Mouse (Mus musculus) CH12.LX (cell line): Measurements from ENCODE around the gene E2f7. TPM values are rescaled to one million over a fixed set of nuclear protein-coding genes. Genes with fewer than 3 reads are reported as not detected.

ENCODE experiments used
- DNase-seq: peaks from one replicate; pipeline ENCODE4 v3.0.0-alpha.2; 2013; ENCODE audit errors: extremely low read depth
- H3K27ac ChIP-seq: 2 replicates; pipeline ENCODE4 v1.5.1; 2012; ENCODE audit warnings: low read depth, mild to moderate bottlenecking, control low read depth, moderate library complexity; ENCODE audit not compliant: insufficient read depth
- H3K27me3 ChIP-seq: replicated peaks from 2 replicates; pipeline ENCODE3; 2012; ENCODE audit warnings: inconsistent platforms
- H3K36me3 ChIP-seq, 2 experiments: replicated peaks in 1 of 2; 2 replicates each; pipeline versions ENCODE3 to v1.6.1; 2012; ENCODE audit warnings: inconsistent platforms in 1 of 2, low read length in 1 of 2, mild to moderate bottlenecking in 1 of 2, mixed read lengths in 1 of 2, moderate library complexity in 1 of 2; ENCODE audit not compliant: control insufficient read depth in 1 of 2, insufficient read depth in 1 of 2
- H3K4me1 ChIP-seq, 2 experiments: 2 replicates each; pipeline ENCODE4 v1.6.1; 2012; ENCODE audit warnings: inconsistent platforms in 1 of 2, moderate library complexity in 1 of 2; ENCODE audit not compliant: insufficient read depth in 2 of 2, control insufficient read depth in 1 of 2
- H3K4me2 ChIP-seq: 2 replicates; pipeline ENCODE4 v1.6.1; 2012; ENCODE audit warnings: low read depth, mild to moderate bottlenecking, control low read depth; ENCODE audit not compliant: poor library complexity, insufficient read depth, severe bottlenecking
- H3K4me3 ChIP-seq, 3 experiments: fragments of 150-350 bp in 1 of 3; sonication (generic) in 1 of 3; replicated peaks in 1 of 3; 2 replicates each; pipeline versions ENCODE3 to v1.5.1; 2011 to 2012; ENCODE audit warnings: low read depth in 2 of 3, low read length in 2 of 3, mild to moderate bottlenecking in 2 of 3, moderate library complexity in 2 of 3, control low read depth in 1 of 3, improper control_type of control experiment in 1 of 3, inconsistent platforms in 1 of 3, mixed read lengths in 1 of 3; ENCODE audit not compliant: poor library complexity in 1 of 3
- H3K79me2 ChIP-seq: replicated peaks from 2 replicates; pipeline ENCODE4 v1.6.1; 2012; ENCODE audit warnings: mild to moderate bottlenecking, moderate library complexity; ENCODE audit not compliant: control insufficient read depth, poor library complexity, insufficient read depth, severe bottlenecking; ENCODE audit errors: extremely low read depth
- H3K9ac ChIP-seq: 2 replicates; pipeline ENCODE4 v1.6.1; 2012; ENCODE audit warnings: low read depth, mild to moderate bottlenecking, control low read depth, moderate library complexity; ENCODE audit not compliant: insufficient read depth
- H3K9me3 ChIP-seq: replicated peaks from 2 replicates; pipeline ENCODE3; 2012; ENCODE audit warnings: low read length, inconsistent platforms, mixed read lengths
- BHLHE40 ChIP-seq: IDR thresholded peaks from 2 replicates; pipeline ENCODE4 v1.6.1; 2011; ENCODE audit warnings: mild to moderate bottlenecking, low read depth, low read length, improper control_type of control experiment
- CHD1 ChIP-seq: IDR thresholded peaks from 2 replicates; pipeline ENCODE4 v1.6.1; 2012; ENCODE audit warnings: low read depth, low read length, improper control_type of control experiment, inconsistent platforms
- CHD2 ChIP-seq: IDR thresholded peaks from 2 replicates; pipeline ENCODE4 v1.6.1; 2011; ENCODE audit warnings: low read length, improper control_type of control experiment
- CTCF ChIP-seq, 2 experiments: IDR thresholded peaks in 1 of 2; conservative IDR thresholded peaks in 1 of 2; 2 replicates each; pipeline ENCODE4 v1.5.1; 2011 to 2012; ENCODE audit warnings: low read depth in 2 of 2, low read length in 2 of 2, improper control_type of control experiment in 1 of 2, inconsistent platforms in 1 of 2, mild to moderate bottlenecking in 1 of 2, moderate library complexity in 1 of 2
- GABPA ChIP-seq: IDR thresholded peaks from 2 replicates; pipeline ENCODE4 v1.6.1; 2012; ENCODE audit warnings: low read depth, low read length, improper control_type of control experiment, inconsistent platforms; ENCODE audit not compliant: insufficient replicate concordance
- MAFK ChIP-seq: IDR thresholded peaks from 2 replicates; pipeline ENCODE4 v1.6.1; 2011; ENCODE audit warnings: low read length, improper control_type of control experiment; ENCODE audit not compliant: insufficient replicate concordance
- MAX ChIP-seq: IDR thresholded peaks from 2 replicates; pipeline ENCODE4 v1.6.1; 2011; ENCODE audit warnings: low read length, improper control_type of control experiment
- NELFE ChIP-seq: IDR thresholded peaks from 2 replicates; pipeline ENCODE4 v1.6.1; 2011; ENCODE audit warnings: low read depth, low read length, improper control_type of control experiment
- RAD21 ChIP-seq: IDR thresholded peaks from 2 replicates; pipeline ENCODE4 v1.6.1; 2011; ENCODE audit warnings: low read depth, mild to moderate bottlenecking, low read length, improper control_type of control experiment, moderate library complexity
- RCOR1 ChIP-seq: conservative IDR thresholded peaks from 2 replicates; pipeline ENCODE4 v1.6.1; 2012; ENCODE audit warnings: low read depth, mild to moderate bottlenecking, inconsistent platforms, low read length, improper control_type of control experiment
- SIN3A ChIP-seq: IDR thresholded peaks from 2 replicates; pipeline ENCODE4 v1.6.1; 2012; ENCODE audit warnings: low read length, improper control_type of control experiment, inconsistent platforms
- SMC3 ChIP-seq: IDR thresholded peaks from 2 replicates; pipeline ENCODE4 v1.6.1; 2011; ENCODE audit warnings: low read depth, low read length, improper control_type of control experiment
- TCF12 ChIP-seq: IDR thresholded peaks from 2 replicates; pipeline ENCODE4 v1.6.1; 2014; ENCODE audit warnings: low read depth, mild to moderate bottlenecking, inconsistent platforms, low read length, improper control_type of control experiment
- UBTF ChIP-seq: IDR thresholded peaks from 2 replicates; pipeline ENCODE4 v1.6.1; 2012; ENCODE audit warnings: low read depth, mild to moderate bottlenecking, inconsistent platforms, low read length, improper control_type of control experiment, moderate library complexity
- USF1 ChIP-seq: IDR thresholded peaks from 2 replicates; pipeline ENCODE4 v1.6.1; 2014; ENCODE audit warnings: low read depth, mild to moderate bottlenecking, inconsistent platforms, low read length, improper control_type of control experiment
- ZC3H11A ChIP-seq: IDR thresholded peaks from 2 replicates; pipeline ENCODE4 v1.6.1; 2012; ENCODE audit warnings: low read depth, mild to moderate bottlenecking, inconsistent platforms, low read length, improper control_type of control experiment
- dilution Hi-C: fragments of 300-500 bp; cut with MboI; formaldehyde crosslinking; loops from 2 replicates; pipeline ENCODE4 v1.14.3; 2020; ENCODE audit warnings: low sequenced_read_pairs; ENCODE audit not compliant: extremely low pct_unique_long_range_greater_than_20kb, extremely low pct_ligation_motif_present
- in situ Hi-C: fragments of 300-500 bp; cut with MboI; formaldehyde crosslinking; loops from 3 replicates; pipeline ENCODE4 v1.14.3; 2019; ENCODE audit warnings: low sequenced_read_pairs, low pct_ligation_motif_present, low pct_unique_long_range_greater_than_20kb, mixed read lengths
- polyA plus RNA-seq: library from polyadenylated mRNA; unstranded; fragments of >175 nt; gene quantifications from 2 replicates; pipeline ENCODE4 v1.2.1, GENCODE M21; 2012; ENCODE audit warnings: low read depth; ENCODE audit not compliant: insufficient read length
- total RNA-seq, 2 experiments: library from RNA; depleted of rRNA; stranded (reverse); fragments of 300-350 nt in 1 of 2; fragments of >200 nt in 1 of 2; gene quantifications; 2 replicates each; pipeline ENCODE4 v1.2.3; 2012 to 2014

Gene E2f7
- total and polyA plus RNA-seq, 3 experiments: 0.82 to 3.8 (median 1.1) TPM

DNA sequence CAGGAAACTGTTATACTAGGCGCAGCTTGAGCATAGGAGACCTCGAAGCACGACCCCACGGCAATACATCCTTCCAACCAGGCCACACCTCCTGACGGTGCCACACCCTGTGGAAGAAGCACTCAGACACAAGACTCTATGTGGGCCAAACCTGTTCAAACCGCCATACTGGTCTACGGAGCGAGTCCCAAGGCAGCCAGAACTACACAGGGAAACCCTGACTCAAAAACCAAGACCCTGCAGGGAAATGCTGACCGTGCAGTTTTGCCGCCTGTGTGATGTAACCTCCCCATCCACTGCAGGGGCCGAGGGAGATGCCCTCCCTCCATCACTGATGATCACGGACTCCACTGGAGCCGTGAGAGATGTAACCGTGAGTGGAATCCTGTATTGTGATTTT is 36.5 kb downstream of the E2f7 start:
- dilution Hi-C loops: no loop called here
- Histone ChIP-seq H3K27me3 (no peaks in the 10 kb centered on the region), H3K4me1 (no peaks in the 10 kb centered on the region), H3K4me3 (no peak overlapping the region), H3K9me3 (no peaks in the 10 kb centered on the region), H3K79me2 (no peaks in the 10 kb centered on the region), H3K4me2 (no peak overlapping the region), H3K9ac (no peak overlapping the region), H3K27ac (no peak overlapping the region), H3K36me3 (peaks cover 10 to 55% of the 10 kb centered on the region in 2 experiments)
- DNase-seq: no peak
- in situ Hi-C loops: no loop called here
- TF ChIP-seq MAFK (peak; percentile 89), CHD2 (no peak)

GRCm38 (mm10) chr10:110782655-110783054 is 37.4 kb downstream of the E2f7 start:
- Histone ChIP-seq H3K4me3 (no peak overlapping the region), H3K4me1 (no peaks in the 10 kb centered on the region), H3K4me2 (no peak overlapping the region), H3K79me2 (no peaks in the 10 kb centered on the region), H3K36me3 (peaks cover 10 to 57% of the 10 kb centered on the region in 2 experiments), H3K9ac (no peak overlapping the region), H3K27me3 (no peaks in the 10 kb centered on the region), H3K27ac (no peak overlapping the region), H3K9me3 (no peaks in the 10 kb centered on the region)
- dilution Hi-C loops: no loop called here
- DNase-seq: no peak
- in situ Hi-C loops: no loop called here
- no peak for TF ChIP-seq MAX
- no peak for TF ChIP-seq GABPA
- TF ChIP-seq TCF12: no peak
- TF ChIP-seq ZC3H11A: no peak
- TF ChIP-seq RAD21: peak; percentile 15
- peak in 1 of 2 experiments; percentile 55; a peak in 3 of 4 replicates for TF ChIP-seq CTCF (conservative IDR thresholded peaks at IDR 0.05 in 1 of 2, IDR thresholded peaks at IDR 0.05 in 1 of 2; ENCODE audit: low read depth in 2 of 2, low read length in 2 of 2)
- no peak for TF ChIP-seq SIN3A
- no peak for TF ChIP-seq BHLHE40
- no peak for TF ChIP-seq NELFE
- TF ChIP-seq CHD1: no peak

- H3K4me2 ChIP-seq: no peak overlapping the region
- H3K79me2 ChIP-seq: no peaks in the 10 kb centered on the region
- H3K4me1 ChIP-seq: peaks cover 5 to 9% of the 10 kb centered on the region in 2 experiments; a peak in 2 of 4 replicates
- no peak for DNase-seq
- H3K9ac ChIP-seq: no peak overlapping the region
- H3K4me3 ChIP-seq: no peak overlapping the region
- dilution Hi-C loops (no loop called here), in situ Hi-C loops (no loop called here)
- no peaks in the 10 kb centered on the region for H3K9me3 ChIP-seq
- peaks cover 5 to 19% of the 10 kb centered on the region in 2 experiments for H3K36me3 ChIP-seq
- H3K27me3 ChIP-seq: no peaks in the 10 kb centered on the region
- no peak overlapping the region for H3K27ac ChIP-seq
- no peak for TF ChIP-seq UBTF
- TF ChIP-seq USF1: no peak
- no peak for TF ChIP-seq RCOR1
- TF ChIP-seq SMC3: no peak
- no peak for TF ChIP-seq SIN3A
These were observed 43.0 kb downstream of the E2f7 start for GRCm38 (mm10) chr10:110788049-110788752.
